Mouse (Mus musculus) neural tube, embryonic 14.5 days (tissue): Measurements from ENCODE around the gene Snx7. TPM values are rescaled to one million over a fixed set of nuclear protein-coding genes. Genes with fewer than 3 reads are reported as not detected.

Experiments used
- ATAC-seq: fragments of 200-750 bp; cut with Nextera tagmentation; 2 replicates; pipeline ENCODE4 v1.8.0; 2017; ENCODE audit warnings: low read depth, mild to moderate bottlenecking, moderate TSS enrichment, moderate library complexity
- H3K27ac ChIP-seq: fragments of 300-500 bp; sonication (generic); 2 replicates; pipeline ENCODE4 v1.5.1; 2014; ENCODE audit warnings: low read depth, mild to moderate bottlenecking, control low read depth, low read length, moderate library complexity, mixed read lengths
- H3K27me3 ChIP-seq: fragments of 300-500 bp; sonication (generic); 2 replicates; pipeline ENCODE4 v1.6.1; 2014; ENCODE audit warnings: low read length; ENCODE audit not compliant: control insufficient read depth, insufficient read depth
- H3K36me3 ChIP-seq: fragments of 300-500 bp; sonication (generic); 2 replicates; pipeline ENCODE4 v1.6.1; 2014; ENCODE audit warnings: low read length, mixed read lengths; ENCODE audit not compliant: control insufficient read depth, insufficient read depth
- H3K4me1 ChIP-seq: fragments of 300-500 bp; sonication (generic); 2 replicates; pipeline ENCODE4 v1.6.1; 2014; ENCODE audit warnings: low read length; ENCODE audit not compliant: control insufficient read depth, insufficient read depth
- H3K4me2 ChIP-seq: fragments of 300-500 bp; sonication (generic); 2 replicates; pipeline ENCODE4 v1.6.1; 2014; ENCODE audit warnings: mild to moderate bottlenecking, low read depth, low read length, control low read depth
- H3K4me3 ChIP-seq: fragments of 300-500 bp; sonication (generic); 2 replicates; pipeline ENCODE4 v1.5.1; 2014; ENCODE audit warnings: low read depth, low read length, control low read depth, mixed read lengths
- H3K9ac ChIP-seq: fragments of 300-500 bp; sonication (generic); replicated peaks from 2 replicates; pipeline ENCODE4 v1.6.1; 2014; ENCODE audit warnings: low read depth, mild to moderate bottlenecking, control low read depth, low read length, mixed read lengths
- H3K9me3 ChIP-seq: fragments of 300-500 bp; sonication (generic); 2 replicates; pipeline ENCODE4 v1.6.1; 2016; ENCODE audit warnings: low read length; ENCODE audit not compliant: control insufficient read depth
- WGBS: fragments of 180-500 bp; shearing (Covaris S2); extraction: QIAGEN DNeasy Blood & Tissue Kit; methylation state at CpG from one replicate; pipeline ENCODE4 v1.1.7; 2014; 5-methylcytosine and 5-hydroxymethylcytosine counted together
- polyA plus RNA-seq: library from polyadenylated mRNA; unstranded; fragments of >200 nt; fragmentation: Nextera tagmentation; extraction: Ambion mirVana; gene quantifications from 2 replicates; pipeline ENCODE4 v1.2.1, GENCODE M21; 2014

Gene Snx7
- polyA plus RNA-seq, 1 experiment from 2014 or later, result 6.7 TPM

DNA sequence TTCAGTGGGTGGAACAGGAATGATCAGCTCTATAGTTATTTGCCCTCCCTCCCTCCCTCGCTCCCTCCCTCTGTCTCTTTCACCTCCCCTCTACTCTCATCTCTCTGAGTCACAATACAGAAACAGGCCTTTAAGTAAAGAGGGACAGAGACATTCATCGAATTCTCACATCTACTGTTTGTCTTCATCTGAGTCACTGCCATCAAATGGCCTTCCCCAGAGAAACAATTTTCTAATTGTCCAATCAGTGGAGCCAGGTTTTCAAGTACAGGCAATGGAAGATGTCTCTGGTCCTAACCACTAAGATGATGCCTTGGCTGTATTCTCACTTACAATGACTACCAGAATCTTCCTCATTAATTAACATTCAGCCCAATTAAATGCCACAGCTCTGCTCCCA lies 5.8 kb downstream of the Snx7 start:
- no peak overlapping the region for H3K27ac ChIP-seq
- no peak overlapping the region for H3K9ac ChIP-seq
- WGBS, result 81% methylated on average over 2 of the region's 2 CpGs
- no peaks in the 10 kb centered on the region for H3K36me3 ChIP-seq
- H3K27me3 ChIP-seq, result no peaks in the 10 kb centered on the region
- H3K9me3 ChIP-seq, result no peaks in the 10 kb centered on the region
- no peak for ATAC-seq
- H3K4me2 ChIP-seq, result no peak overlapping the region
- H3K4me3 ChIP-seq, result no peak overlapping the region
- no peaks in the 10 kb centered on the region for H3K4me1 ChIP-seq

DNA sequence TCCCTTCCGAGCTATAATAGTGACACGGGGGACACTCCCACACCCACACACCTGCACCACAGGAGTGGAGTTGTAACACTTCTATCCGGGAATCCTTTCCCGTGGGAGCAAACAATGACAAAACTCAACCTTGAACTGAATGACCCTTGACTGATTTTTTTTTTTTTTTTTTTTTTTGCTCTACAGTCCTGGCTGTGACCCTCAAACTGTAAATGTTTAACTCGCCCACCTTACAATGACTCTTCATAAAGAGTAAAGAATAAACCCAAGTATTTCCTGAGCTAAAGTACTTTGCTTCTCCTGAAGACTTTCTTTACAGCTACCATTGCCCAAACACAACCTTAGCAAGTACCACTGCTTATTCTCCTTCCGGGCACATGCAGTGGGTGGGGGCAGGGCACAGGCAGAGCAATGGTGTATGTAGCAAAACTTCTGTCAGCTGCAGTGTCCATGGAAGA lies 6.7 kb downstream of the Snx7 start:
- Histone ChIP-seq H3K36me3 (no peaks in the 10 kb centered on the region), H3K9me3 (no peaks in the 10 kb centered on the region), H3K27ac (no peak overlapping the region), H3K27me3 (no peaks in the 10 kb centered on the region), H3K4me3 (no peak overlapping the region), H3K4me2 (no peak overlapping the region), H3K9ac (no peak overlapping the region), H3K4me1 (no peaks in the 10 kb centered on the region)
- 86% methylated on average over 6 of the region's 6 CpGs for WGBS
- no peak for ATAC-seq

DNA sequence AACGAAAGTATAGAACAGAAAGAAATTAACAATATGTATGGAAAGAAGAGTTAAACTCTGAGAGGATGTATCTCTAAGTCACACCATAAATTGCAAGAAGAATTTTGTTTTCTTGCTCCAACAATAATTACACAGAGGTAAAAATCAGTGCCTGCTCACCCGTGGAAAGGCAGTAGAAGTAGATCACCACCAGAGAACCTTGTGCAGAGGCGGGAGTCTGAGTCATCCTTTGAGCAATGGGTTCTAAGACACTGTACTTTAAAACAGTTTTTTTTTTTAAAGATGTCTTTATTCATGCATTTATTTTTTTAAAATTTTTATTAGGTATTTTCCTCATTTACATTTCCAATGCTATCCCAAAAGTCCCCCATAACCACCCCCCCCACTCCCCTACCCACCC lies 9.7 kb downstream of the Snx7 start:
- Histone ChIP-seq H3K27me3 (no peaks in the 10 kb centered on the region), H3K36me3 (no peaks in the 10 kb centered on the region), H3K27ac (no peak overlapping the region), H3K9ac (no peak overlapping the region), H3K4me2 (no peak overlapping the region), H3K9me3 (no peaks in the 10 kb centered on the region), H3K4me3 (no peak overlapping the region), H3K4me1 (no peaks in the 10 kb centered on the region)
- ATAC-seq, result no peak
- 90% methylated on average over 3 of the region's 3 CpGs for WGBS

DNA sequence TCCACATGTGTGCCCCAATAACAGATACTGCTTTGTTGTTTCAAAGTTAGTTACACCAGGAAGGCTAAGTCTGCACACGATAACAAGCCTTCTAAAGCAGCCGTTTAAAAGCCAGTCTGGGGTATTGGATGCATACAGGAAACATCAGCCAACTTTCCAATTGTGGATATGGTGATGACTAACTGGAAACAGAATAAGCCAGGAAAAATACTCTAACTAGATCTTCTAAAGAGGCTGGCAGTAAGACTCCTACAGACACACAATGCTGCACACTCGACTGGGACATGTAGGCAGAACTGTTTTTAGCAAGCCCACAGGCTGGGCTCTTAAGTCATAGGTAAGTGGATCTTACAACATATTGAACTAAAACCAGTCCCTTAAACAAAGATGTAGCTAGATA lies 15.0 kb downstream of the Snx7 start:
- Histone ChIP-seq H3K4me3 (no peak overlapping the region), H3K9me3 (no peaks in the 10 kb centered on the region), H3K27ac (no peak overlapping the region), H3K4me1 (no peaks in the 10 kb centered on the region), H3K27me3 (no peaks in the 10 kb centered on the region), H3K36me3 (no peaks in the 10 kb centered on the region), H3K4me2 (no peak overlapping the region), H3K9ac (no peak overlapping the region)
- 90% methylated on average over 3 of the region's 3 CpGs for WGBS
- no peak for ATAC-seq

DNA sequence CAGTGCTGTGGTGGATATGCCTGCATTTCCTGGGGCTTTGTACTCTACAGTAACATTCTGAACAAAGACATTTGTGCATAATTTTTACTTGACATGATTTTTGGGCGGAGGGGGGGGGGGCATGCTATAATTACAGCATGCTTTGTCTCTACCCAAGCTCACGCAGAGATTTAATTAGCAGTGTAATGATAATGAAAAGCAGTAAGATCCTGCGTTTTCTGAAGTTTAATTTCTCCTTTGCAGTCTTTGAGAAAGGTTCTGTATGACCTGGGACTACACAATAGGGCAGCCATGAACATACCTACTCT lies 16.7 kb downstream of the Snx7 start:
- H3K36me3 ChIP-seq, result no peaks in the 10 kb centered on the region
- ATAC-seq, result no peak
- no peak overlapping the region for H3K4me2 ChIP-seq
- H3K9me3 ChIP-seq, result no peaks in the 10 kb centered on the region
- WGBS, result 53% methylated on average over 3 of the region's 3 CpGs
- no peak overlapping the region for H3K9ac ChIP-seq
- H3K27ac ChIP-seq, result no peak overlapping the region
- H3K4me1 ChIP-seq, result no peaks in the 10 kb centered on the region
- H3K4me3 ChIP-seq, result no peak overlapping the region
- H3K27me3 ChIP-seq, result no peaks in the 10 kb centered on the region

DNA sequence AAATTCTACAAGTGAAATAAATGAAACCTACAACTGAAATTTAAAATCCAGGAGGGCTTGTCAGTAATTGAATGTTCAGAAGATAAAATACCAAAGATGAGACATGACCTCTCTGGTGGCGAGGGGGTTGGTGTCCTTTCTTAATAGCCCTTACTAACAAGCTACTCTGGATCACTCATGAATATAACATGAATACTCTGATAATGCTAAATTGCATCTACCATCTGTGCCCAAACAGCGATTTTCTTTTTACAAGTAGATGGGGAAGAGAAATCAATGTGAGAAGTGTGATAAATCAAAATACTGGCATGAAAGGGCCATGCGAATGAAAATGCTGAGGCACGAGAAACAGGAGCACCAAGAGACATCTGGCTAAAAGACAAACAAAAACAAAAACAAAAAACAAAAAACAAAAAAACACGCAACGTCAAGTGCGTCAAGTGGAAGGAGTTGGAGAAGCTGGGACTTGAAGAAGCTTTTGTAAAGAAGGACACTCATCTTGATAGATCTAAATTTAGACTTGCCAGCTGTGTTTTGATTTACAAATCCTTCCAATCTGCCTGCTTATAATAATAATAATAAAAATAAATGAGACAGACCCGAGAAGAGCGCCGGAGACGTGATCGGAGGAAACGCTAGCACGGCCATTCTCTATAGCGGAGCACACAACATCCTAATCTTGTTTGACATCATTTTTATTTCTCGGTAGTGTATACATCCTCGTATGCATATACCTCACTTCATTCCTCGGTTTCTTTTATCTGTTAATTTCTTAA lies 17.3 kb downstream of the Snx7 start:
- H3K9ac ChIP-seq, result no peak overlapping the region
- ATAC-seq, result peak; percentile 51; the same call in 1 of the 2 replicates
- H3K27ac ChIP-seq, result 0 out of 2 replicates have a peak overlapping the region, but pooled peaks have one; percentile 10
- no peak overlapping the region for H3K4me3 ChIP-seq
- H3K4me1 ChIP-seq, result no peaks in the 10 kb centered on the region
- WGBS, result 60% methylated on average over 18 of the region's 18 CpGs
- H3K4me2 ChIP-seq, result no peak overlapping the region
- H3K27me3 ChIP-seq, result no peaks in the 10 kb centered on the region
- H3K36me3 ChIP-seq, result no peaks in the 10 kb centered on the region
- H3K9me3 ChIP-seq, result no peaks in the 10 kb centered on the region

DNA sequence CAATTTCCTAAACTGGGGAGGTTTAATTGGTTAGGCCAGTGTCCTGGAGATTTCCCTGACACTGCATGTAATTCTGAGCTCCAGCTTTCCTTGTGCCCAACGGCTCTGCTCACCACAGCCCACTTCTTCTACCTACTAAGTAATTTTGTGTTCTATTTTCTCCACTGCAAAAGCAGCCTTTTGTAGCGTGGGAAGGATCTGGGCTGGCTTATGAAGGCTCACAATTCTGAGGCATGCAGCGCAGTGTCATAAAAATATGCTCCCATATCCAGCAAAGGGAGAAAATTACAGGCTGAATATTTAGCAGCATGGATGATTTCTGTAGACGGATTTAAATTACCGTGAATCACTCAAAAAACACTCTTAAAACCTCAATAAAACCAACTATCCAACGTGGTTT lies 19.9 kb downstream of the Snx7 start:
- no peaks in the 10 kb centered on the region for H3K9me3 ChIP-seq
- WGBS, result 75% methylated on average over 6 of the region's 6 CpGs

DNA sequence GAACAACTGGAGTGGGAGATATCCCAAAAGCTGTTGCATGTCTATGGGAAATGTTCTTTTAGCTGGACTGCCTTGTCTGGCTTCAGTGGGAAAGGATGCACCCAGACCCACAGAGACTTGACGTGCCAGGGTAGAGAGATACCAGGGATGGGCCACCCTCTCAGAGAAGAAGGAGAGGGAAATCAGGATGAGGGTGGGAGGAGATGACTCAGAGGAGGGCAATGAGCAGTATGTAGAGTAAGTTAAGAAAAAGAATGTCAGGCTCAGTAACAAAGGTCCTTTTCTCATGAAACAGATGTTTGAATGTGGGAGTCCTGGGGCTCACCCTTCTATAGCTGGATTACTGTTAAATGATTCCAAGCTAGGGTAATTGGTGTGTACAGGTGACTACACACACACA lies 26.1 kb downstream of the Snx7 start:
- Histone ChIP-seq H3K9ac (no peak overlapping the region), H3K9me3 (no peaks in the 10 kb centered on the region), H3K4me3 (no peak overlapping the region), H3K4me2 (no peak overlapping the region), H3K4me1 (no peaks in the 10 kb centered on the region), H3K27me3 (no peaks in the 10 kb centered on the region), H3K27ac (no peak overlapping the region), H3K36me3 (no peaks in the 10 kb centered on the region)
- 100% methylated on average over 1 of the region's 1 CpGs for WGBS
- no peak for ATAC-seq

More for the DNA sequence above, 19.9 kb downstream of the Snx7 start:
- no peak overlapping the region for H3K9ac ChIP-seq
- H3K36me3 ChIP-seq, result no peaks in the 10 kb centered on the region
- no peak overlapping the region for H3K4me3 ChIP-seq
- no peak for ATAC-seq
- no peak overlapping the region for H3K27ac ChIP-seq
- H3K4me2 ChIP-seq, result no peak overlapping the region
- no peaks in the 10 kb centered on the region for H3K27me3 ChIP-seq
- H3K4me1 ChIP-seq, result no peaks in the 10 kb centered on the region

DNA sequence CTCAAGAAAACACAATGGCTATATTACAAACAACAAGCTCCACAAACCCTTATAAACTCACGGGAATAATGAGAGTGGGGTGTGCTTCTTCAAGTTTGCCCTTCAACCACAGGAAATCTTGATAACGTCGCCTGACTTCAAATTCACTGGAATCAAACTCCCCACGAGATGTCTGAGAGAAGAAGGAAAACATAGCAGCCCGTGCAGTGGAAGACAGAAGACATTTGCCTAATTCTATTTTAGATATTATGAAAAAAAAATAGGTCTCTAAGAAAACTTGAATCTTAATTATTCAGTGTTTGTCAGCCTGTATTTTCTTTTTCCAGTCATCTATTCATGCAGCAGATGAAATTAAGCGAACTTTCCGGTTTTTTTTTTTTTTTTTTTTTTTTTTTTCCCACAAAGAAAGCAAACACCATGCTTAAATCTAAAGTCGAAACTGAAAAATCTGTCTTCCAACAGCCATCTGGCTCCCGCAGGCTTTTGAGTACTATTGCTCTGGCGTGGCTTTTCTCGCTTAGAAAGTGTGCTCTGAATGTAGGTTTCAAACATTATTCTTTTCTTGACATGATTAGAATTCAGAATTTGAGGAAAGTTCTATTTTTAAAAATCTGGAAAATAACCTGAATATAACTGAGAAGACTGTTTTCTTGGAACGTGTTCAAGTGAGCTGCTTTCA lies 28.7 kb downstream of the Snx7 start:
- no peaks in the 10 kb centered on the region for H3K27me3 ChIP-seq
- no peaks in the 10 kb centered on the region for H3K36me3 ChIP-seq
- H3K4me1 ChIP-seq, result no peaks in the 10 kb centered on the region
- H3K4me2 ChIP-seq, result no peak overlapping the region
- 81% methylated on average over 12 of the region's 12 CpGs for WGBS
- no peaks in the 10 kb centered on the region for H3K9me3 ChIP-seq
- no peak overlapping the region for H3K27ac ChIP-seq
- no peak for ATAC-seq
- no peak overlapping the region for H3K9ac ChIP-seq
- no peak overlapping the region for H3K4me3 ChIP-seq
